Mouse (Mus musculus): ENCODE results near the gene Higd1a. TPM values are rescaled to one million over a fixed set of nuclear protein-coding genes. Genes with fewer than 3 reads are reported as not detected.
A peak's percentile ranks its signal among the peaks of the same experiment; 100 is the strongest.

The Higd1a gene
- 100 to 1,000 TPM; 209 to 218 TPM for total RNA-seq (2021)

DNA sequence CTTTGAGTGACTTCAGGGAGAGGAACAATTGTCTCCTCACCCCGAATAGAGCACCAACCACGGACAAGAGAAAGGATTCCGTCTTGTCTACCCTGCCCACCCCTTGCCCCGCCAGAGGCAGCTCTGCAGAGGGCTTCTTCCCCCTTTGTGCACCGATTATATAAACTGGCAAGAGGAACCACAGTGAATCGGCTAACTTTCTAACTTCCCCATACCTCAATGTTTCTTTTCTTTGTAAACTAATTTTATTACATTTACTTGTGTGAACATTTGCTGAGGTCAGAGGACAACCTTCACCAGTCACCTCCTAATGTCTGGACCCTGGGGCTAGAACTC lies at the start of gene Higd1a:
Higd1a (minus strand) TSS at position 210 of the 336 bp plus-strand sequence.
- DNase-seq: no peak
- intact Hi-C loops (cut with DNase I): loop anchor here (10.0 kb wide), 1 partner anchor 947 kb away; the partner anchor contains the start of gene Tcaim

DNA sequence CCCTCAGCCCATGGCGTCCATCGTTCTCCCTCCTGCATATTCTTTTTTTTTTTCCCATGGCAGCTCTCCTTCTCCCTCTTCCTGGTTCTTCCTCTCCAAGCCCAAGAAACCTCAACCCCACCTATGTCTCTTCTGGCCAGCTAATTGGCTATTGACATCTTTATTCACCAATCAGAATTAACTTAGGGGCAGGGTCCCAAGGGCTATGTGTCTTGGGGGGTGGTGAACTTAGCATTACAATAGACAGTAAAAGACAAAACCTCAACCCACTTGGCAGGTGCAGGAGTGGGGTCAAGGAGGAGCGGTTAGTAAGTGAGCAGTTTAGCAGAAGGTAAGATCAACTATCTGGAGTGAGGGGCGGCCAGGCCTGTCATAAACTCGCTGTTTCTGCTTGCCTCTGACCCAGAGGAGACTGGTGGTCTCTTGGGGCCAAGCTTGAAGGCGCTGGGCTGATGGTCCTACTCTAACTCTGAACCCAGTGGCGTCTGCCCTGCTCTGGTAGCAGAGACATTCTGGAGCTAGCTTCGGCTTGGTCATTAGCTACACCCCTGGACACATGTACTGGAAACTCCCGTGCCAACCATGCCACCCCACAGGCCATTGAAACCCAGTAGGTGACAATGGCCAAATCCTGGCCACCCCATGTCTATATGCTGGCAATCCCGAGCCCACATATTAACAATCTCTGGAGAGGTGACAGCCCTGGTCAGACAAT lies 49.4 kb upstream of the Higd1a start:
- no peak for DNase-seq
- intact Hi-C loops (cut with DNase I): no loop called here

DNA sequence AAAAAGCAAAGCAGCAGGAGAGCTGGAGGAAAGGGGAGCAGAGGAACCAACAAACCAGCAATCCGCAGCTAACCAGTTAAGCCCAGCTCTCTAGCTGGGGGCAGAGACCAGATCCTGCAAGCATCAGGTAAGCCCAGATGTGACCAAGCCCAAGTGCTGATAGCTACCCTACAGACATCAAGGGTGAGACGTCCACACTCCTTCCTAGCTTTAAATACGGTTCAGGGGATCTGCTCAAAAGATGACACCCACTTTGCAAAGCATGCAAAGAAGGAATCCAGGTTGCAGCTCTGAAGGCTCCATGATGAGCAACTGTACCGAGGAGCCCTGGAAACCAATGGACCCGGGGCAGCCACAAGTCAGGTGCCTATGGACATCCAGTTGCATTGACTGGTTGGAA lies 48.3 kb upstream of the Higd1a start:
- intact Hi-C loops (cut with DNase I): no loop called here
- DNase-seq: no peak

DNA sequence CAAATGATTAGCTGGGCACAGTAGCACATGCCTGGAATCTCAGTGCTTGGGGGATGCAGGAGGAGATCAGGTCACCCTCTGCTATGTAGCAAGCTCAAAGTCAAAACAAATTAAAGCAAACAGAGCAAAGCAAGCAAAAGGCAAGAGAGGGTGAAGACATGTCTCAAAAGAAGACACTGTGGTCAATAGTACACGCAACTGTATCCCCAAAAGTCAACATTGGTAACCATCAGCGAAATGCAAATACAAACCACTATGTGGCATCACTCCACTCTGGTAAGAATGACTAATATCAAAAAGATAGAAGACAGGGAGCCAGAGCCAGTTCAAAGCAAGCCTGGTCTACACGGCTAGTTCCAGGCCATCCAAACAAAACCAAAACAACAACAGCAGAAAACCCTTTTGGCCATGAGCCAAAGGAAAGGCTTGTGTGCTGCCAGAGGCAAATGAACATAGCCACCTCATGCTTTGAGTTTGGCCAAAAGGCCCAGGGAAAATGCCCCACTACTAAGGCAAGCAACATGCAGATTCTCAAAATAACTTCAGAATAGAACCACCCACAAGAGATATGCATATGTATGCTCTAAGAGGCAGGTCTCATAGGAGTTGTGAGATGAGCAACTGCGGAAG lies 47.5 kb upstream of the Higd1a start:
- DNase-seq: no peak
- intact Hi-C loops (cut with DNase I): no loop called here

DNA sequence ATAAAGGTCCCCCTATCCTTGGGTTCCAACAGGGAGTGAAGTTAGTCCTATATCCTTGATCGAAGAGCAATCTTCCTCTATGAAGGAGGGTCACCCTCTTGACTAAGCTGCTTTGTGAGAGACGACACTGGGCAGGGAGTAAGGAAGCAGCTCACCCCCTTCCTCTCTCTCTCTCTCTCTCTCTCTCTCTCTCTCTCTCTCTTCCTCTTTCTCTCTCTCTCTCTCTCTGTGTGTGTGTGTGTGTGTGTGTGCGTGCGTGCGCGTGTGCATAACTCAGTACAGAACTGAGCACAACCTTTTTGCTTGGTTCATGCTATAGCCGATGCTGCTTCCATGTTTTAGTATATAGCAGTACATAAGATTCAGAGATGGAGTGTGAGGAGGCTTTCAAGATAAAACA lies 46.8 kb upstream of the Higd1a start:
- DNase-seq: peak in 1 of 2 experiments; percentile 0
- intact Hi-C loops (cut with DNase I): no loop called here

DNA sequence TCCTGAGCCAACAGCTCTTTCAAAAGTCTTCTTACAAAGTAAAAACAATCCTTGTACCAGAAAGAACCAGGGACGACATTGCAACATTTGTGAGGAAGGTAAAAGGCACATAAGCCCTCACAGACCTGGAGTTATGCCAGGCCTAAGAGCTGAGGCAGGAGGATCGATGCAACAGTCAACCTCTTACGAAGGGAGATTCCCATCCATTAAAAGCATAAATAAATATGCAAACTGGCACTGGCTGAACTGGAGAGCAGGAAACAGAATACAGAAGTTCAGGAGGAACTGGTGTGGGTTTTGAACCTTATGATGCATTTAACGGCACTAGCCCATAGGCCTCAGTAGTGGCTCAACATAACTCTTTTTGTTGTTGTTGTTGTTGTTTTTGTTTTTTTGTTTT lies 46.2 kb upstream of the Higd1a start:
- peak in 1 of 2 experiments; percentile 11 for DNase-seq
- intact Hi-C loops (cut with DNase I): no loop called here

DNA sequence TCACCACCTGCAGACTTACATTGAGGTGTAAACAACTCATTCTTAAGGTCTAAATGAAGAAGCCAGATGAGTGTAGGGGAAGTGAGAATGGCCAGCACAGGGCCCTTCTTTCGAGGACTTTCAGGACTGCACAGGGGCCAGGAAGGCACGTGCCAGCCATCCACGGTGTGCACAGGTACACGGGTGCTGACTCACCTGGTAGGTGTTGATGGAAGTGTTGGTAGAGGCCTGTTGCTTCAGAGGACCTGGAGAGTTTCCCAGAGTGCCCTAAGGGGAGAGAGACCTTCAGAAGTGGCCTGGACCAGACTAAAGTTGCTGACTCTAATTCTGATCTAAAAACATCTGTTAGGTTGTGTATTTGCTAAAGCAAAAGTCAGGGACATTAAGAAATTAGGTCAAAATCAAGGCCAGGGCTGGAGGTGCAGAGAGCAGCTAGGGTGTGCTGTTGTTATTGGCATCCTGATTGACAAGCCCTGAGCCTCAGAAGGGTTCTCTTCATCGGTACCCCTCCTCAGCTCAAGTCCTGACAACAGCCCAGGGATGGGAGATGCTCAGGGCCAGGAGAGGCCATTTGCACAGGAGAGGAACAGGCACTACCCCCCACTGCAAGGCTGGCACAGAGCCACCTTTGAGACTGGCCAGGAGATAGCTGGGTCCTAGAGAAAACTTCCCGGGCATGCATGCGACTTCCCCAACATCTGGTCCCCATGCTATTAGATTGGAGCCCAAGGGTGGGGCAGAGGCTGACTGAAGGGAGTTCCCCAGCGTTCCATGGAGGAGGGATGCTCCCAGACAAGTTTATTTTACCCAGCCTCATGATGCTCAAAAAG lies 45.5 kb upstream of the Higd1a start:
- peak; percentile 2 to 49 for DNase-seq
- intact Hi-C loops (cut with DNase I): no loop called here

DNA sequence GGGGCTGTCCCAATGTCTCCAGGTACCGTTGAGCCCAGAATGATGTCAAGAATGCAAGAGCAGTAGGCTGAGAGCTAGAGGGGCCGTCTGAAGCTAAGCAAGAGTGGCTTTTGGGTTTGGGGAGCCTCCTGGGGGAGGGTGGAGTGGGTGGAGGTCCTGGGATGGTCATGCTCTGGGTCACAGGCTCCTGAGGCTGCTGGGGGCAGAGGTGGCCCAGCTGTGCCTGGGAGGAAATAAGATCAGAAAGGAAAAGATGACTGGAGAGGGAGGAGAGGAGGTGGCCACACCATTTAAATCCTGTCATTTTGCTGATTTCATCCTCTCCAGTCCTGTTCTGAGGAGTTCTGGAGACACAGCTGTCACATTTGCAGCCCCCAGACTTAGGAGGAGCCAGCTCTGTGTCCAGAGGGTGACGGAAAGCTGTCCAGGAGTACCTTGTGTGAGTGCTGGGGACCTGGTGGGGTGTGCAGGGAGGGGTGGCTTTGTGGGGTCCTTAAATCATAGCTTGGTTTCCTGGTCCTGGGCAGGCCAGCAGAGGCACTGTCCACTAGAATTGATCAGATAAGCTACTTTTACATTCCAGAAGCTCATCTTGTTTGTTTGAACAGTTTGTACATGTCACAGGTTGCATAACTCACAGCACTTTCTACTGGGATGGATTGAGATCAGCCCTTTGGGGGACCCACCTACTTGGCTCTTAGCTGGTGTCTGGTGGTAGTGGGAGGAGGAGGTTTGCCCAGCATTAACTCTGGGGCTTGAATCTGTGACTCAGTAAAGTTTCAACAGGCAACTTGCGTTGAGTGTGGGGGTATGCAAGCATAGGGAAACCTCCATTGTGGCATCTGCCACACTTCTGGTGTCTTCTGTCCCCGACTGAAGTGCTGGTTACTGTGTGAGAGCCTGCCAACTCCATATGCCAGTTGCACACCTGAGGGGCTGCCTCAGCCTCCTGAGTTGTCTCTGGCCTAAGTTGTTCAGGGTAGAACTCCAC lies 43.8 kb upstream of the Higd1a start:
- intact Hi-C loops (cut with DNase I): no loop called here
- DNase-seq: peak in 1 of 2 experiments; percentile 2

DNA sequence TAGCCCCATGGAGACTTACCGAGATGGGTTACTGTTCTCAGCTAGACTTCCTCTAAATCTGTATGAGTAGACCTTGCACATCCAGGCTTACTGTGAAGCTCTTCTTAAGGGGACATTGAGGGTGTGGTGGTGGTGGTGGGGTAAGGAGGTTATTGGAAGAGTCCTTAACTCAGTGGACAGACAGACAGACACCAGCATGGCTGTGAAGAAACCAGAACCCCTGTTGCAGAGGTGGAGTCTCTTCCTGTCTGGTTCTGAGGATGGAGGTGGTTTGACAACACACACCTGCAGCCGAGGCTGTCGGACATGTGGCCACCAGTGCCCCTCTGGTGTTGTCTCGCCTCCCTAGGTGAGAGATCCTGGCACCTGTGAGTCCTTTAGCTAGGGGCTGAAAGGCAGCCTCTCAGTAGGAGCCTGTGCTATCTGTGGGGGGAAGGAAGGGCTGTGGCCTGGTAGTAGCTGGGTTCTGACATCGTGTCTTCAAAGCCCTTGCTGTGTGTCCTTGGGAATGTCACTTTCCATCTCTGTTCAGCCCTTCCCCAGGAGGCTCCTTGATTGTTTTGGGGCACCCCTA lies 42.2 kb upstream of the Higd1a start:
- intact Hi-C loops (cut with DNase I): no loop called here
- no peak for DNase-seq

DNA sequence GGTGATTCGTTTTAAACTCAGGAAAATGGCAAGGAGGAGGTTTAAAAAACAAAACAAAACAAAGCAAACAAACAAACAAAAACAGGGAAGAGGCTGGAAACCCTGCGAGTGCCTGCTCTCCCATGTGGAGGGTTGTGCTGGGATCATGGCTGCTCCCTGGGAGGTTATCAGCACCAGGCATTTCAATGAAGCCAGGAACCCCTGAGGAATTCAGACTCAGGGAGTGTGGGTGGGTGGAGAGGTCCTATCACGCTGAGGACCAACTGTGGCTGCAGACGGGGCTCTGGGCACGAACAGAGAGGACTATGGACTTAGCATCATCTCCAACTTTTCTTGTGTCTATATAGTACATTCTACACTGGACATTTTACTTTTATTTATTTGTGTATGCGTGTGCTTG lies 41.1 kb upstream of the Higd1a start:
- intact Hi-C loops (cut with DNase I): no loop called here
- no peak for DNase-seq

DNA sequence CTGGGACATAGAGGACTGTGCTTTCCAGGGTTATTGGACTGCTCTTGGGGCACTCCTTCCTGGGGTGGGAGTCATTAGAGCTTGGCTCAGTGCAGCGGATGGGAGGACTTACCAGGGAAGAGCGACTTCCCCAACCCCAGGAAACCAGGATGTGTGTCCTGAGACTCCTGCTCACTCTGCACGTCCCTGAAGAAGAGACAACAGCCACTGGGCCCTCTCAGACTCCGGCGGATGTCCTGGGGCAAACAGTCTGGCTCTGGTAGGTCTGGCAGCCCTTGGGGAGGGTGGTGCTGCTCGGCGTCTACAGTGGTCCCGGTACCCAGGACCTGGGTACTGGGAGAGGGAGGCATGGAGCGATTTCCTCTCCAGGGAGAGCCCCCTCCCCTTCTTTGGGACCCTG lies 40.1 kb upstream of the Higd1a start, which contains the start of gene Ackr2:
Ackr2 (plus strand) TSS at position 111 of the 400 bp plus-strand sequence.
- intact Hi-C loops (cut with DNase I): no loop called here
- DNase-seq: no peak

DNA sequence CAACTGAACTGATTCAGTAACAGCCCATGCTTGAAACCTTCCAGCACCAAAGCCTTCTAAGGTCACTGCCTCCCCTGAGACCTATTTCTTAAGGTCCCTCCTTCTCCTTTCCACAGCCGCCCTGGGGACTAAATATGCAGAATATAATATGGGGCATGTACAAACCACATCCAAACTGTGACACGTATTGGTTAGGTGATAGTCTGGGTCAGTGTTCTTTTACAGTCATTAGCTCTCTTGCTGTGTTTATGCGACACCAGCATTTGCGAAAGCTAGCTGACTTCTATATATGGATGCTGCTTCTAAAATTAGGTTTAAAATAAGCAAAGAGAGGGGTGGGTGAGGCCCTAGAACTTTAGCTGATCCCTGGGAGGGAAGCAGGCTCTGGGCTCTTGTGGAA lies 38.7 kb upstream of the Higd1a start:
- intact Hi-C loops (cut with DNase I): no loop called here

DNA sequence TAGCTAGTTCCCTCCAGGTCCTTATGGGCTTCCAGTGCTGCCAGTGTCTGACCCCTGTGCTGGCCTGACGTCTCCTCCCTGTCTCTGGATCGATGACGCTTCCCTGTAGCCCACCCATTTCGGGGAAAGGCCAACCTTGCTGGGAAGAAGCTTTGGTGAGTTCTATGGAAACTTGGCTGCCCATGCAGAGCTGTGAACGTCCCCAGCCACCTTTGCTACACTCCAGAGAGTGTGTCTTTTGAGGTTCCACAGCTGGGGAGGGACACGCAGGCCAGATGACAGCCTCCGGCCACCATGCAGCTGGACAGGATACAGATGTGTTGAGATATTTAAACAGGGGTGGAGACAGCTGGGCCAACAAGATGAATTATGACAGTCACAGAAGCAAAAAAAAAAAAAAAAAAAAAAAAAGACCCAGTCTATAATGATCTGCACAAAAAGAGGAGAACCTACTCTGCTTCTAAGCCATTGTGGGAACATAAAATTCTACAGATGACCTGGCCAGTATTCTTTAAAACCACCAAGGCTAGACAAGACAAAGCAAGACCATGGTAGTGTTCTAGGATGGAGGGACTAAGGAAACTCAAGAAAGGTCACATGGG lies 37.3 kb upstream of the Higd1a start:
- peak in 1 of 2 experiments; percentile 8 for DNase-seq
- intact Hi-C loops (cut with DNase I): no loop called here

More for the DNA sequence above, 38.7 kb upstream of the Higd1a start:
- DNase-seq: peak in 1 of 2 experiments; percentile 1

DNA sequence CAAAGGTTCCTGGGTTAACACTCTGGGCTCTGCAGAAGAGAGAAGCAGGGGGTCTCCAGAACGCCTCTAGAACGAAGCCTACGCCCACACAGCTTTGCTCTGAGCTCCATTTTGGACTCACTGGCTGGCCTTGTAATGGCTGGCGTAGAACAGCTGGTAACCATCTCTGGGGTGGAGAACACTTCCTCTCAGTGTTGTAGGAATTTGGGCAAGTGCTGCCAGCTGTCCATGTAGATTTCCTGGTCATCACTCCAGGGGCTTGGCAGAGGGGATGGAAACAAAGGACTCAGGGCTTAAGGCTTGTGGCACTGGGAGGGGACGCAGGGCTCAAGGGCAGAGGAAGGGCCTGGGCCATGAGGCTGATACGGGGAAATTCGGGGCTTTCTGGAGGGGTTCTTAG lies 36.3 kb upstream of the Higd1a start:
- peak in 1 of 2 experiments; percentile 8 for DNase-seq
- intact Hi-C loops (cut with DNase I): no loop called here

DNA sequence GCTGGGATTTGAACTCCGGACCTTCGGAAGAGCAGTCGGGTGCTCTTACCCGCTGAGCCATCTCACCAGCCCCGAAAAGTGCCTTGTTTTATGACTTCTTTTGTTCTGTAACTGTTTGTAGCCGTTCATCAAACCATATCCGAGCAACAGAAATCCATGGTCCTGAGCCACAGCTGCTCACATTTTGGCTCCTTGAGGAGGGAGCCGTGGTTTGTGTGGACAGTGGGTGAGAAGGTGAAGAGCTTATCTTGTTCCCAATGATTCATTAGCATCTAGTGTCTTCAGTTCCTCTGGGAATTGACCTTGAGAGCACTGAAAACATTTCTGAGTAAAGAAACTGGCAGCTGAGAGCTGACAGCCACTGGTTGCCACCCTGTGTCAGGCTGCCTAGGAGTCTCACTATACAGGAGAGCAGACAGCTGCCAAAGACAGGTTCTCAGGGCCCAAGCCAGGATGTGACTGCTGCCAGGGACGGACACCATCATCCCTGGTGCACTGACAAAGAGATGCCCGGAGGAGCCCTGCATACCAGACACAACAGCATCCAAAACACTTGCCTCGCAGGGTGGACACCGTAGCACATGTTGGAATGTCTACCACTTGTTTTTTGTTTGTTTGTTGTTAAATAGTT lies 34.0 kb upstream of the Higd1a start:
- DNase-seq: peak in 1 of 2 experiments; percentile 4
- intact Hi-C loops (cut with DNase I): no loop called here

DNA sequence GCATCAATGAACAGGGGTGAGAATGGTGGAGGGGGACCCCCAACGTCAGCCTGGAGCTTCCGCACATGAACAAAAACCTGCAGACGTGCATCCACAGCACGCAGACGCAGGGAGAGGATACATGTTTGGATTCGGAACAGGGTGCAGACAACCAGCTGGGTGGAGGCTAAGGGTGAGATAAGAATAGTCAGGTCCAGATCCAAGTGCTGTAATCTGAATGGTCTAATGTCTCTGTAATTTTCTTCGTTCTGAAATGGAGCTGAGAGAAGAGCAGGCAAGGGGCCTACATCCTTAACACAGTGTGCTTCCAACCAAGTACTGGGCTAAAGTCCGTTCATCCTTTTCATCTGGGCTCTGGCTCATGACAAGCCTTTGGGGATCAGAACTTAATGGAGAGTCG lies 33.1 kb upstream of the Higd1a start:
- peak; percentile 13 to 38 for DNase-seq
- intact Hi-C loops (cut with DNase I): no loop called here

DNA sequence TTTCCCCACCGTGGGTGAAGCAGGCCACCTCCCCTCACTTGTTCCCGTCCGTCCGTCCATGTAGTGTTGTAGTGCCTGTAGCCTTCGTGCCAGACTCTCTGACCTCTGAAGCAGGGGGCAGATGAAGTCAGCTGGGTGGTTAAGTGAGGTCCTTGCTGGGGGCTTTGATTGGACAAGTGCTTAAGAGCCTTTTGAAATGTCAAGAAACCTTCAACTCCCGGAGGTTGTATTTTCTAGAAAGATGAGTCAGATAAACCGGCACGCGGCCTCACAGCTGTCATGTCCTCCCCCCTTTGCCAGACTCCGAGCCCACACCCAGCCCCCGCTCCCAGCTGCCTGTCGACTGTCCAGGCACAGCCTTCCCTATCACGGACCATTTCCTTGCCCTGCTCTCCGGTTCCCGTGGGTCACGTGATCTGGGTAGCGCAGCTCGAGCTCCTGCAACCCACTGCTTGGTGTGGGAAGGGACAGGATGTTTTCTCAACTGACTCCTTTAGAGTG lies 32.3 kb upstream of the Higd1a start:
- DNase-seq: peak; percentile 65 to 75
- intact Hi-C loops (cut with DNase I): no loop called here

DNA sequence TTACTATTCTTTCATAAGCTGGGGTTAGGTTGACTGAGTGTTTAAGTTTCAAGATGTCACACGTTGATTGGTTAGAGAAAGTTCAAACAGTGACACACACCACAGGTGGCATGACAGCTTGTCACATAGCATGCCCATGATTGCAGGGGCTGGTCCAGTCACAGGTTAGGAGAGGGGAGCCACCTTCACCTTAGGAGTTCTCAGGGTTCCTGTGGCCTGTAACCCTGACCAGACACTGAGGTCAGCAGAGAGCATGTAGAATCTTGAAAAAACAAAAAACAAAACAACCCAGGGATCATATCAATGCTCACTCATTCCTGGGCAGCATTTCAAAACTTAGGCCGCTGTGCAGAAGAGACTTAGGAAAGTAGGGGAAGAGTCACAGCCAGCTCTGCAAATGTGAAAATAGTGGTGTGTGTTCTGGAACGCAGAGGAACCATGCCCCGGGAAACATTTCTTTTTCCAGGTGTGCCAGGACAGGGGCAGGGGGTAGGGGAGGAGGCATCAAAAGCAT lies 31.8 kb upstream of the Higd1a start:
- peak in 1 of 2 experiments; percentile 2 for DNase-seq
- intact Hi-C loops (cut with DNase I): no loop called here
